Mouse (Mus musculus) liver, embryonic 11.5 days (tissue): Measurements from ENCODE around the gene Gstt4. TPM values are rescaled to one million over a fixed set of nuclear protein-coding genes. Genes with fewer than 3 reads are reported as not detected.
"Not testable (repeated sequence)": the region's sequence is repeated elsewhere in the genome, so short reads cannot be mapped to it uniquely, and the experiment has no call there.

Experiments used
- ATAC-seq: fragments of 200-750 bp; cut with Nextera tagmentation; replicated peaks from 2 replicates; pipeline ENCODE4 v1.8.0; 2017; ENCODE audit warnings: moderate number of reproducible peaks, mild to moderate bottlenecking, moderate TSS enrichment, moderate library complexity; ENCODE audit not compliant: low FRiP score
- DNase-seq: peaks from one replicate; pipeline ENCODE4 v3.0.0-alpha.2; 2017; ENCODE audit warnings: low spot score
- H3K27ac ChIP-seq: fragments of 300-500 bp; sonication (generic); 2 replicates; pipeline ENCODE4 v1.5.1; 2014; ENCODE audit warnings: mild to moderate bottlenecking, low read depth, low read length, control low read depth
- H3K27me3 ChIP-seq: fragments of 300-500 bp; sonication (generic); replicated peaks from 2 replicates; pipeline ENCODE4 v1.6.1; 2014; ENCODE audit warnings: low read length, mixed read lengths; ENCODE audit not compliant: control insufficient read depth, insufficient read depth
- H3K36me3 ChIP-seq: fragments of 300-500 bp; sonication (generic); 2 replicates; pipeline ENCODE4 v1.6.1; 2014; ENCODE audit warnings: mild to moderate bottlenecking, low read length, moderate library complexity, mixed read lengths; ENCODE audit not compliant: control insufficient read depth, insufficient read depth
- H3K4me1 ChIP-seq: fragments of 300-500 bp; sonication (generic); replicated peaks from 2 replicates; pipeline ENCODE4 v1.6.1; 2014; ENCODE audit warnings: low read length, mixed read lengths; ENCODE audit not compliant: control insufficient read depth, insufficient read depth
- H3K4me2 ChIP-seq: fragments of 300-500 bp; sonication (generic); 2 replicates; pipeline ENCODE4 v1.6.1; 2014; ENCODE audit warnings: mild to moderate bottlenecking, control low read depth, moderate library complexity
- H3K4me3 ChIP-seq: fragments of 300-500 bp; sonication (generic); 2 replicates; pipeline ENCODE4 v1.5.1; 2014; ENCODE audit warnings: low read depth, low read length, control low read depth
- H3K9ac ChIP-seq: fragments of 300-500 bp; sonication (generic); 2 replicates; pipeline ENCODE4 v1.6.1; 2014; ENCODE audit warnings: low read depth, low read length, control low read depth
- H3K9me3 ChIP-seq: fragments of 300-500 bp; sonication (generic); 2 replicates; pipeline ENCODE4 v1.6.1; 2016; ENCODE audit warnings: low read length, inconsistent platforms, mixed read lengths; ENCODE audit not compliant: control insufficient read depth
- WGBS: fragments of 180-500 bp; shearing (Covaris S2); extraction: QIAGEN DNeasy Blood & Tissue Kit; methylation state at CpG from one replicate; pipeline ENCODE4 v1.1.7; 2014; 5-methylcytosine and 5-hydroxymethylcytosine counted together
- polyA plus RNA-seq: library from polyadenylated mRNA; unstranded; fragments of >200 nt; fragmentation: Nextera tagmentation; extraction: Ambion mirVana; gene quantifications from 2 replicates; pipeline ENCODE4 v1.2.1, GENCODE M21; 2014

Gene Gstt4
- polyA plus RNA-seq, 1 experiment from 2014 or later = not detected

DNA sequence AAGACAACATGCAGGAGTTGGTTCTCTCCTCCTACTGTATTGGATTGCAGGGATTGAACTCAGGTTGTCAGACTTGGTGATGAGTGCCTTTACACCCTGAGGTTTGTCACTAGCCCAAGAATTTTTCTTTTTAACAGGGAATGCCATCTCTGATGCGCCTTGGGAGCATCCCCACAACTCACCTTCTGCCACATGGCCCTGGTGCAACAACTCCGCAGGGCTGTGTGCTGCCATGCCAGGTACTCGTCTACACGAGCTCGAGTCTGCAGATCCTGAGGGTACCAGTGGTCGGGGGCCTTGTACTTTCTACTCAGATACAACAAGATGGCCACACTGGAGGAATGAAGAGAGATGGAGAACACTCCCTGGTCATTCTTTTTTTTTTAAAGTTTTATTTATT, 45.8 kb downstream of the Gstt4 start:
- H3K4me3 ChIP-seq = no peak overlapping the region
- H3K9me3 ChIP-seq = no peaks in the 10 kb centered on the region
- H3K36me3 ChIP-seq = no peaks in the 10 kb centered on the region
- H3K4me1 ChIP-seq = peaks cover 6% of the 10 kb centered on the region
- WGBS = 83% methylated on average over 6 of the region's 6 CpGs
- DNase-seq (no peak), ATAC-seq (no peak)
- H3K27ac ChIP-seq = no peak overlapping the region
- no peak overlapping the region for H3K9ac ChIP-seq
- H3K4me2 ChIP-seq = no peak overlapping the region
- peaks cover 27% of the 10 kb centered on the region for H3K27me3 ChIP-seq

DNA sequence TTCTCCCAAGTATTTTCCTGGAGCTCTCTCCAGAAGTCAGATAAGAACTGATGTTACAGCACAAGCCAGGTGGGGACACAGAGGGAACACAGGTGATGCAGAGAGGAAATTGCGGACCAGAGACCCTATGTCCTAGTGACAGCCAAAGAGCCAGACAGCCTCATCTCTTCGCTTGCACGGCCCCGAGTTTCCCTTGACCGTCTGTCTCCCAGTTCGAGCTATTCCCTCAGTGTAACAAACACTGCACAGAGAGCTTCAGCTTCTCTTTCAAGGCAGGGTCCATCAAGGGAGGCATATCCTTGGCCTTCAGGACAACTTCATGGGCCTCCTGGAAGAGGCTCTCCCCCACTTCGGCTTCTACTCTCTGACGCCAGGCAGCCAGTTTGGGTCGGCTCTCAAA, 47.8 kb downstream of the Gstt4 start:
- Histone ChIP-seq H3K27me3 (peaks cover 11% of the 10 kb centered on the region), H3K4me2 (no peak overlapping the region), H3K4me3 (no peak overlapping the region), H3K9ac (no peak overlapping the region), H3K36me3 (no peaks in the 10 kb centered on the region), H3K27ac (no peak overlapping the region), H3K4me1 (peaks cover 3% of the 10 kb centered on the region), H3K9me3 (no peaks in the 10 kb centered on the region)
- WGBS = 85% methylated on average over 9 of the region's 9 CpGs
- DNase-seq (no peak), ATAC-seq (no peak)

DNA sequence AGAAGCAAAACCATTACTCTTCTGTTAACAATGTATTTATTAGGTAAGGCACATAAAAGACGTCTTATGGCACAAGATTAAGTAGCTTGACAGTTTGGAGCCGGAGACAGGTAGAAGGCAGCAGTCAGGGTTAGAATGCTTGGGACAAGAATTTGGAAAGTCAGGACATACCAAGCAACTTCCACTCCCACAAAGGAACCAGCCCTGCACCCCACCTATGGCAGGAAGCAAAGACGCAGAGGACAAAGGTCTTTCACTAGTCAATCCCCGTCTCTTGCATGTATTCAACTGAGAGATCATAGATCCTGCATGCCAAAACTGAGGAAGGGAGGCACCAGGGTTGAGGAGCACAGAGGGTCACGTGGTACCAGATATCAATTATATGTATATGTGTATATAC, 48.2 kb downstream of the Gstt4 start:
- WGBS = 83% methylated on average over 5 of the region's 5 CpGs
- Histone ChIP-seq H3K27me3 (peaks cover 6% of the 10 kb centered on the region), H3K27ac (no peak overlapping the region), H3K9me3 (no peaks in the 10 kb centered on the region), H3K36me3 (no peaks in the 10 kb centered on the region), H3K9ac (no peak overlapping the region), H3K4me3 (no peak overlapping the region), H3K4me1 (peaks cover 3% of the 10 kb centered on the region), H3K4me2 (no peak overlapping the region; the same call in 1 of the 2 replicates)
- no peak for ATAC-seq
- no peak for DNase-seq

DNA sequence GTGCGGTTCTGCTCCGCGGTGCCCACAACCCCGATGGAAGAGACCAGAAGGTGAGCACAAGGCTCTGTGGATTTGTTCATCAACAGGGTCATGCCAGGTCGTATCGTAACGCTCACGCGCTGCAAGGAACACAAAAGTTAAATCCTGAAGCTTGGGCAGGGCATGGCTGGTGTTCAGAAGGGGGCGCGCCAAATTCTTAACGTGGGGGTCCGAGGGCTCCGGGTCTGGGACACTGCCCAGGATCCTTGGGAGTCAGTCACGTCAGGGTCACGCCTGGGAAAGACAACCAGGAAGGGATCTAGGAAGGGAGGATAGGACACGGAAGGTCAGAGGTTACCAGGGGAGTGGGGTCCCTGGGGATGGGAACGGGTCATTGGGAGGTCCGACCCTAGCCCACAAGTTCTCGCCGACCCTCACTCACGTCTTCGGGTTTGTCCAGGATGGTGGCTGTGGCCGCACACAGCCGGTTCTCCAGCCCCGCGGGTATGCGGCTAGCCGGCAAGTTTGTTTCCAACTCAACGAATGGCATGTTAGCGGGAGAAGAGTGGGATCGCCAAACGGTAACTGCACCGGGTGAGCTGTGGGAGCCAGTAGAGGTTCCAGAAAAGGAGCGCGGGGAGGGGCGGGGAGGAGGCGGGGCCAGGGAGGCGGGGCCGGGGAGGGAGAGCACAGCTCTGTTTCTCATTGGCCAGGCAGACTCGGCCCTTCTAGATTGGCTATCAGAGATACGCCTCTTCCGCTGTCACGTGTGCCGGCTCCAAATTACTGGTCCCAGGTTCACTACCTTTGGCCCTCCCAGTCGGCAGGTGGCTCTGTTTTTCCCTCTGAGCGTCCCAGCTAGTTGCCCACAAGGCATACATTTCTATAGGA, 49.3 kb downstream of the Gstt4 start, which contains the start of gene Ddt:
Ddt (minus strand) TSS at position 620 of the 870 bp plus-strand sequence.
- peak within 1 kb of the TSS; percentile 65; the same call in 1 of the 2 replicates for H3K27ac ChIP-seq
- under 1% methylated on average over 43 of the region's 47 CpGs for WGBS
- peak; percentile 91 for ATAC-seq

DNA sequence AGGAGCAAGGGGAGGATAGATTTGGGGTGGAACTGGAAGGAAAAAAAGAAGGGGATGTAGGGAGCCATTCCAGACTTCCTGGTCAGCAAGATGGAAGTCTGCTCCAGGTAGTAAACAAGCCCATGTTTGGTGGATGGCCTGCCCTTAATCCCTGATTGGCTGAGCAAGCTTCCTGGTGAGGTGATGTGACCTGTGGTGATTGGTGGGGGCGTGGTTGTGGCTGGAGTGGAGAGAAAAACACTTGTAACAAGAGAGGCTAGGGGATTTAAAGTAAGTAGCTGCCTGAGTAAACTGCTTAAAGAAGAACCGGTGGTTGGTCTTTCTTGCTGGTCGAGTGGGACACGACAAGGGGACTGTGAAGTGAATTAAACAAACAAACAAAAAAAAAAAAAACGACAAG, 54.6 kb downstream of the Gstt4 start:
- not testable (repeated sequence) for H3K4me1 ChIP-seq, H3K36me3 ChIP-seq, H3K27ac ChIP-seq, H3K9ac ChIP-seq, H3K4me2 ChIP-seq, ATAC-seq, H3K9me3 ChIP-seq, DNase-seq, H3K4me3 ChIP-seq, H3K27me3 ChIP-seq
- WGBS = 32% methylated on average over 5 of the region's 5 CpGs

More for the DNA sequence above, 49.3 kb downstream of the Gstt4 start, which contains the start of gene Ddt:
- Histone ChIP-seq H3K27me3 (peaks cover 3% of the 10 kb centered on the region; the same call in 1 of the 2 replicates), H3K9me3 (no peaks in the 10 kb centered on the region), H3K9ac (peak within 1 kb of the TSS; percentile 70), H3K36me3 (no peaks in the 10 kb centered on the region), H3K4me1 (peaks cover 3% of the 10 kb centered on the region), H3K4me3 (peak within 1 kb of the TSS; percentile 64), H3K4me2 (peak within 1 kb of the TSS; percentile 100)
- peak; percentile 85 for DNase-seq

DNA sequence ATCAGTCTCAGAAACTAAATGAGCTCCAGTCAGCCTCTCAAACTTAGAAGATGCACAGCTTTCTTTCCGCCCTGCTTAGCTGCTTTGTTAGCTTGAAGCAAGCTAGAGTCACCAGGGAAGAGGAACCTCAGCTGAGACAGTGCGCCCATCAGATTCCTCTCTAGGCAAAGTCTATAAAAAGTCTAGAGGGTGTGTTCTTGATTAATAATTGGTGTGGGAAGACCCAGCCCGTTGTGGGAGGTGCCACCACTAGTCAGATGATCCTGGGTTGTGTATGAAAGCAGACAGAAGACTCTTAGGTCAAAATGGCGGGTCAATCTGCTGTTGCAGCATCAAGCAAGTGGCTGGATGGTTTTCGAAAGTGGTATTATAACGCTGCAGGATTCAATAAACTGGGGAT, 55.5 kb downstream of the Gstt4 start:
- DNase-seq = no peak
- Histone ChIP-seq H3K36me3 (no peaks in the 10 kb centered on the region), H3K27ac (no peak overlapping the region), H3K9me3 (no peaks in the 10 kb centered on the region), H3K9ac (no peak overlapping the region), H3K4me1 (peaks cover 3% of the 10 kb centered on the region), H3K4me3 (no peak overlapping the region), H3K4me2 (no peak overlapping the region), H3K27me3 (no peaks in the 10 kb centered on the region)
- no peak for ATAC-seq
- 76% methylated on average over 6 of the region's 6 CpGs for whole genome bisulfite sequencing

Other genes with a start within 250 kb of the Gstt4 start
- 0.52 and 1.2 TPM in 2 replicates for gene Ggt5, start 233.2 kb downstream of the Gstt4 start, polyA plus RNA-seq
- 0.91 and 1.5 TPM in 2 replicates for gene Susd2, start 178.5 kb downstream of the Gstt4 start, polyA plus RNA-seq
- gene Cabin1, start 58.2 kb downstream of the Gstt4 start, polyA plus RNA-seq = 30.3 and 33.3 TPM in 2 replicates
- gene Ddt, start 49.1 kb downstream of the Gstt4 start, polyA plus RNA-seq = 198 and 213 TPM in 2 replicates
- not detected in 2 replicates for gene Gm20441, start 41.6 kb downstream of the Gstt4 start, polyA plus RNA-seq
- 6.3 and 7.9 TPM in 2 replicates for gene Gstt3, start 41.1 kb downstream of the Gstt4 start, polyA plus RNA-seq
- 40.7 and 43.0 TPM in 2 replicates for gene Gstt1, start 24.0 kb downstream of the Gstt4 start, polyA plus RNA-seq
- gene Gstt2, start 14.9 kb upstream of the Gstt4 start, polyA plus RNA-seq = 38.4 and 39.6 TPM in 2 replicates
- gene Mif, start 37.7 kb upstream of the Gstt4 start, polyA plus RNA-seq = 2,667 and 2,772 TPM in 2 replicates
- 4.0 and 5.1 TPM in 2 replicates for gene Derl3, start 70.9 kb upstream of the Gstt4 start, polyA plus RNA-seq
- 157 and 162 TPM in 2 replicates for gene Smarcb1, start 99.1 kb upstream of the Gstt4 start, polyA plus RNA-seq
- 103 and 113 TPM in 2 replicates for gene Chchd10, start 110.6 kb upstream of the Gstt4 start, polyA plus RNA-seq
- gene Mmp11, start 114.0 kb upstream of the Gstt4 start, polyA plus RNA-seq = 15.2 and 16.6 TPM in 2 replicates
- 3.2 and 3.4 TPM in 2 replicates for gene Gm867, start 118.1 kb upstream of the Gstt4 start, polyA plus RNA-seq
- 0.52 and 0.96 TPM in 2 replicates for gene Vpreb3, start 120.5 kb upstream of the Gstt4 start, polyA plus RNA-seq
- gene Gm5134, start 132.0 kb upstream of the Gstt4 start, polyA plus RNA-seq = 0.06 and 0.22 TPM in 2 replicates
- gene Zfp280b, start 210.1 kb upstream of the Gstt4 start, polyA plus RNA-seq = 31.2 and 32.9 TPM in 2 replicates